Mouse (Mus musculus): ENCODE measurements around the gene Rpl36a-ps1. TPM values are rescaled to one million over a fixed set of nuclear protein-coding genes. Genes with fewer than 3 reads are reported as not detected.

The Rpl36a-ps1 gene
- polyA plus RNA-seq, 1 experiment from 2014 or later = 2.5 TPM

DNA sequence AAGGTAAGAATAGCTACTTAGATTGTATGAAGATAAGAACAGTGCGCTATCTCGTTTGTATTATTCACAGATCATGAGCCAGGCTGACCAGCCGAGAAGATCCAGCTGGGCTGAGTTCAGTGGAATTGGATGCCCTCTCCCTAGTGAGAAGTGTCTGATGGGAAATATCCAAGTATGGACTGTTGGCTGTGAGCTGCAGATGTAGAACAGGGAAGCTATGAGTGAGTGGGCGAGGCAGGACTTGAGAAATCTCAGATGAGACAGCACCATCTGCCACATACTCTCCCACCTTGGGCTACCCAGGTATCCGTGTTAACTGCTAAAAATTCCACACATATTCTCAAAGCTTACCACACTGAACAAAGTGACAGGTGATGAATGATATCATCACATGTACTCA lies 35.9 kb upstream of the Rpl36a-ps1 start:
- ATAC-seq (ENCODE audit: insufficient read depth, low FRiP score, low TSS enrichment) (no peak), DNase-seq (ENCODE audit: low spot score) (no peak)
- H3K27ac ChIP-seq (ENCODE audit: low read depth, low read length) = no peak overlapping the region
- no peak overlapping the region for H3K4me3 ChIP-seq (ENCODE audit: low read depth, low read length)
- H3K9ac ChIP-seq (ENCODE audit: low read length) = no peak overlapping the region
- H3K36me3 ChIP-seq (ENCODE audit: control insufficient read depth, insufficient read depth, low read length) = no peaks in the 10 kb centered on the region; the same call in 1 of the 2 replicates
- H3K4me1 ChIP-seq (ENCODE audit: control insufficient read depth, insufficient read depth, low read length) = no peaks in the 10 kb centered on the region
- H3K9me3 ChIP-seq (ENCODE audit: control insufficient read depth, low read length) = no peaks in the 10 kb centered on the region; the same call in 1 of the 2 replicates
- no peak overlapping the region for H3K4me2 ChIP-seq (ENCODE audit: low read depth)
- H3K27me3 ChIP-seq (ENCODE audit: control insufficient read depth, insufficient read depth, low read length) = no peaks in the 10 kb centered on the region
- WGBS = 82% methylated on average over 5 of the region's 5 CpGs

DNA sequence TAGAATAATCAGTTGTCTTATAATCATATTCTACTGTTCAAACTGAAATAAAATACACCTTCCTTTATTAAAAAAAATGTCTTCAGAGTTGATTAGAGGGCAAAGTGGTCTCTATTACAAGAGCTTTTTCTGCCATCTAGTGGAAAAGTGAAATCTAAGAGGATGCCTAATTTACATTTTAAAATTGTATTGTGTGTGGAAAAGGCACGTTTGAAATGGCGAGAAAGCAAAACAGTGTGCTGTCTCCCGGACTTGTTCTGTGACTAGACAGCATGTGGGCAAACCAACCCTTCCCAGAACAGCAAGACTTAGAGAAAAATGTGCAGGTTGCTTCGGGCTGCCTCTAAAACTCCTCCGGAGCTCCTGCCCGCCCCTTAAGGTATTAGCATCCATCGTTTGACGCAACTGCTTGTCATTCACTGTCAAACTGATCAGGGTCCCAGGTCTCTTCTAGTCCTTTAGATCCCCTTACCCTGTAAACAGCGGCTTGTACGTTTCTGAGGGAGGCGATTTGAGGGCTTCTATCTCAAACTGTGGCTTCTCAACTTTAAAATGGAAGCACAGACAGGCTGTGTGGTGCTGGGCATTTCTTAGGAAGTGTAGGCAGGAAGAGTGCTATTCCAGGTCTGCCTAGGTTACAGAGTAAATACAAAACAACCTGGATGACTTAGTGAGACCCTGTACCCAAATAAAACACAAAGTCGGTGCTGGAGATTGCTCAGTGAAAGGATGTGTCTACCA lies 28.4 kb upstream of the Rpl36a-ps1 start:
- Histone ChIP-seq H3K4me2 (ENCODE audit: low read depth) (peak overlapping the region; percentile 15; the same call in 1 of the 2 replicates), H3K9ac (ENCODE audit: low read length) (no peak overlapping the region), H3K4me1 (ENCODE audit: control insufficient read depth, insufficient read depth, low read length) (no peaks in the 10 kb centered on the region), H3K27ac (ENCODE audit: low read depth, low read length) (no peak overlapping the region), H3K27me3 (ENCODE audit: control insufficient read depth, insufficient read depth, low read length) (no peaks in the 10 kb centered on the region), H3K36me3 (ENCODE audit: control insufficient read depth, insufficient read depth, low read length) (no peaks in the 10 kb centered on the region), H3K4me3 (ENCODE audit: low read depth, low read length) (no peak overlapping the region), H3K9me3 (ENCODE audit: control insufficient read depth, low read length) (no peaks in the 10 kb centered on the region; the same call in 1 of the 2 replicates)
- ATAC-seq (ENCODE audit: insufficient read depth, low FRiP score, low TSS enrichment) (no peak), DNase-seq (ENCODE audit: low spot score) (no peak)
- WGBS = 51% methylated on average over 12 of the region's 12 CpGs

GRCm38 (mm10) chr14:99019136-99019808 lies 25.2 kb upstream of the Rpl36a-ps1 start:
- Histone ChIP-seq H3K4me3 (ENCODE audit: low read depth, low read length) (no peak overlapping the region), H3K4me1 (ENCODE audit: control insufficient read depth, insufficient read depth, low read length) (no peaks in the 10 kb centered on the region), H3K9ac (ENCODE audit: low read length) (no peak overlapping the region), H3K27me3 (ENCODE audit: control insufficient read depth, insufficient read depth, low read length) (no peaks in the 10 kb centered on the region), H3K27ac (ENCODE audit: low read depth, low read length) (no peak overlapping the region), H3K4me2 (ENCODE audit: low read depth) (no peak overlapping the region), H3K36me3 (ENCODE audit: control insufficient read depth, insufficient read depth, low read length) (no peaks in the 10 kb centered on the region), H3K9me3 (ENCODE audit: control insufficient read depth, low read length) (no peaks in the 10 kb centered on the region)
- no peak for DNase-seq (ENCODE audit: low spot score)
- WGBS = 62% methylated on average over 10 of the region's 10 CpGs
- no peak for ATAC-seq (ENCODE audit: insufficient read depth, low FRiP score, low TSS enrichment)

DNA sequence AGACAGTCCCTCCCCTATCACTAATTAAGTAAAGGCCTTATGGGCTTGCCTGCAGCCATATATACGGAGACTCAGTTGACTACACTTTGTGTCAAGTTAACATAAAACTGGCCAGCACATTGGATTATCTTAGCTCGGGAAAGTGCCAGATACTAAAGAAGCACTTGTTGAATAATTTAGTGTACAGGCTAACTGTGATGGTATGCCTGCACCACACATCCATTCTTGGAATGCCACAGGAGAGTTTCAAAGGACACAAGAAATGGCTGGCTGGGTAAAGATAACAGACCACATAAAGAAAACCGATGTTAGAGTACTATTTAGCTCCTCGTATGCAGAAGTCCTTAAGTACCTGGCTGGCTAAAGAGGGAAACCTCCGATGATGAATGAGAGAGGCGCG lies 24.6 kb upstream of the Rpl36a-ps1 start:
- H3K27me3 ChIP-seq (ENCODE audit: control insufficient read depth, insufficient read depth, low read length) = no peaks in the 10 kb centered on the region
- H3K9me3 ChIP-seq (ENCODE audit: control insufficient read depth, low read length) = no peaks in the 10 kb centered on the region
- ATAC-seq (ENCODE audit: insufficient read depth, low FRiP score, low TSS enrichment) (no peak), DNase-seq (ENCODE audit: low spot score) (no peak)
- 86% methylated on average over 7 of the region's 7 CpGs for WGBS
- H3K4me1 ChIP-seq (ENCODE audit: control insufficient read depth, insufficient read depth, low read length) = no peaks in the 10 kb centered on the region
- H3K27ac ChIP-seq (ENCODE audit: low read depth, low read length) = no peak overlapping the region
- H3K36me3 ChIP-seq (ENCODE audit: control insufficient read depth, insufficient read depth, low read length) = no peaks in the 10 kb centered on the region
- H3K4me3 ChIP-seq (ENCODE audit: low read depth, low read length) = no peak overlapping the region
- H3K4me2 ChIP-seq (ENCODE audit: low read depth) = no peak overlapping the region
- H3K9ac ChIP-seq (ENCODE audit: low read length) = no peak overlapping the region

GRCm38 (mm10) chr14:99010920-99011313 lies 16.8 kb upstream of the Rpl36a-ps1 start:
- no peaks in the 10 kb centered on the region for H3K27me3 ChIP-seq (ENCODE audit: control insufficient read depth, insufficient read depth, low read length)
- H3K4me3 ChIP-seq (ENCODE audit: low read depth, low read length) = no peak overlapping the region
- H3K4me2 ChIP-seq (ENCODE audit: low read depth) = no peak overlapping the region
- no peak overlapping the region for H3K27ac ChIP-seq (ENCODE audit: low read depth, low read length)
- no peaks in the 10 kb centered on the region for H3K9me3 ChIP-seq (ENCODE audit: control insufficient read depth, low read length)
- H3K9ac ChIP-seq (ENCODE audit: low read length) = no peak overlapping the region
- H3K36me3 ChIP-seq (ENCODE audit: control insufficient read depth, insufficient read depth, low read length) = no peaks in the 10 kb centered on the region
- H3K4me1 ChIP-seq (ENCODE audit: control insufficient read depth, insufficient read depth, low read length) = no peaks in the 10 kb centered on the region
- 79% methylated on average over 2 of the region's 2 CpGs for WGBS
- DNase-seq (ENCODE audit: low spot score) (no peak), ATAC-seq (ENCODE audit: insufficient read depth, low FRiP score, low TSS enrichment) (no peak)

GRCm38 (mm10) chr14:99010224-99010919 lies 16.3 kb upstream of the Rpl36a-ps1 start:
- Histone ChIP-seq H3K27me3 (ENCODE audit: control insufficient read depth, insufficient read depth, low read length) (no peaks in the 10 kb centered on the region), H3K27ac (ENCODE audit: low read depth, low read length) (no peak overlapping the region), H3K36me3 (ENCODE audit: control insufficient read depth, insufficient read depth, low read length) (no peaks in the 10 kb centered on the region), H3K4me2 (ENCODE audit: low read depth) (no peak overlapping the region), H3K4me1 (ENCODE audit: control insufficient read depth, insufficient read depth, low read length) (no peaks in the 10 kb centered on the region), H3K9me3 (ENCODE audit: control insufficient read depth, low read length) (no peaks in the 10 kb centered on the region), H3K4me3 (ENCODE audit: low read depth, low read length) (no peak overlapping the region), H3K9ac (ENCODE audit: low read length) (no peak overlapping the region)
- ATAC-seq (ENCODE audit: insufficient read depth, low FRiP score, low TSS enrichment) (no peak), DNase-seq (ENCODE audit: low spot score) (no peak)
- WGBS = 81% methylated on average over 8 of the region's 8 CpGs

DNA sequence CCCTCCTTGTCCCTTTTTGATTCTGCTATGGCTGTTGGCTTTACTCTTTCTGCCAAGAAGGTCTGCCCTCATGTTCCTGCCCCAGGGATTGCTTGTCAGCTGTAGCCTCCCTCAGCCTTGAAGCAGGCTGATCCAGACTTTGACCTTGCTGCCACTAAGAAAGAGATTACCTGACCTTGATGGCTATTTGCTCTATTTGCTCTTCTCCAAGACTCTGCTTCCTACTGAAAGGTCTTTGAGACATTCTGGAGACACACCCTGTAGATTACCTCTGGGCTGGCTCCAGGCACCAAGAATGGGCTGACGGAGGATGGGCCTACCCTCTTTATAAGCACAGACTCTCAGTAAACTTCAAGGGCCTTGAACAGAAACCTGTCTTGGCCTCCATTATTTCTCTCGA lies 1.6 kb downstream of the Rpl36a-ps1 start:
- 81% methylated on average over 2 of the region's 2 CpGs for WGBS

GRCm38 (mm10) chr14:98990636-98991035 lies 3.5 kb downstream of the Rpl36a-ps1 start:
- ATAC-seq (ENCODE audit: insufficient read depth, low FRiP score, low TSS enrichment) (no peak), DNase-seq (ENCODE audit: low spot score) (no peak)
- no peak overlapping the region for H3K4me2 ChIP-seq (ENCODE audit: low read depth)
- H3K4me1 ChIP-seq (ENCODE audit: control insufficient read depth, insufficient read depth, low read length) = no peaks in the 10 kb centered on the region
- H3K4me3 ChIP-seq (ENCODE audit: low read depth, low read length) = no peak overlapping the region
- WGBS = 73% methylated on average over 3 of the region's 3 CpGs
- H3K9me3 ChIP-seq (ENCODE audit: control insufficient read depth, low read length) = no peaks in the 10 kb centered on the region
- no peaks in the 10 kb centered on the region for H3K27me3 ChIP-seq (ENCODE audit: control insufficient read depth, insufficient read depth, low read length)
- H3K9ac ChIP-seq (ENCODE audit: low read length) = no peak overlapping the region
- no peaks in the 10 kb centered on the region for H3K36me3 ChIP-seq (ENCODE audit: control insufficient read depth, insufficient read depth, low read length)
- H3K27ac ChIP-seq (ENCODE audit: low read depth, low read length) = no peak overlapping the region

More for the DNA sequence above, 1.6 kb downstream of the Rpl36a-ps1 start:
- no peak for DNase-seq (ENCODE audit: low spot score)
- Histone ChIP-seq H3K36me3 (ENCODE audit: control insufficient read depth, insufficient read depth, low read length) (no peaks in the 10 kb centered on the region), H3K9me3 (ENCODE audit: control insufficient read depth, low read length) (no peaks in the 10 kb centered on the region), H3K9ac (ENCODE audit: low read length) (no peak overlapping the region), H3K27me3 (ENCODE audit: control insufficient read depth, insufficient read depth, low read length) (no peaks in the 10 kb centered on the region), H3K4me2 (ENCODE audit: low read depth) (no peak overlapping the region), H3K4me1 (ENCODE audit: control insufficient read depth, insufficient read depth, low read length) (no peaks in the 10 kb centered on the region), H3K4me3 (ENCODE audit: low read depth, low read length) (no peak overlapping the region), H3K27ac (ENCODE audit: low read depth, low read length) (no peak overlapping the region)
- ATAC-seq (ENCODE audit: insufficient read depth, low FRiP score, low TSS enrichment) = no peak
